Mouse (Mus musculus) pancreas, adult 10 weeks (tissue): ENCODE data around the gene Rhbdf1. TPM values are rescaled to one million over a fixed set of nuclear protein-coding genes. Genes with fewer than 3 reads are reported as not detected.

Source experiments
- polyA plus RNA-seq: library from polyadenylated mRNA; stranded (reverse); fragments of 350-450 nt; fragmentation: Illumina TruSeq; extraction: RNeasy Lipid Tissue Mini Kit (QIAGEN cat#74804); gene quantifications from one replicate; pipeline ENCODE4 v1.2.3, GENCODE M21; 2015; ENCODE audit warnings: low read depth, low replicate concordance; ENCODE audit not compliant: insufficient read depth

The Rhbdf1 gene
- polyA plus RNA-seq = 21.8 TPM

GRCm38 (mm10) chr11:32221951-32222409 lies at the start of gene Rhbdf1:
Gene Rhbdf1 (minus strand): TSS chr11:32222300.

GRCm38 (mm10) chr11:32267188-32267884 lies 45.2 kb upstream of the Rhbdf1 start, which contains the start of gene Nprl3:
Gene Nprl3 (minus strand): TSS chr11:32267707.

GRCm38 (mm10) chr11:32226124-32226871 lies 4.2 kb upstream of the Rhbdf1 start, which contains the start of gene Mpg:
Gene Mpg (plus strand): TSS chr11:32226505.

GRCm38 (mm10) chr11:32205058-32205873 lies 16.8 kb downstream of the Rhbdf1 start, which contains the start of gene Snrnp25:
Gene Snrnp25 (plus strand): TSS chr11:32205415.

GRCm38 (mm10) chr11:32200075-32200601 lies 22.0 kb downstream of the Rhbdf1 start, which contains the start of gene Il9r:
Gene Il9r (minus strand): TSS chr11:32200279.

Other genes starting within 250 kb of the Rhbdf1 start
- gene Nsg2, start 221.8 kb downstream of the Rhbdf1 start, polyA plus RNA-seq = 1.6 TPM
- gene Il9r, start 22.0 kb downstream of the Rhbdf1 start, polyA plus RNA-seq = not detected
- gene Snrnp25, start 16.9 kb downstream of the Rhbdf1 start, polyA plus RNA-seq = 2.9 TPM
- gene Mpg, start 4.2 kb upstream of the Rhbdf1 start, polyA plus RNA-seq = 7.2 TPM
- gene Nprl3, start 45.4 kb upstream of the Rhbdf1 start, polyA plus RNA-seq = 15.8 TPM
- not detected for gene Hba-x, start 54.1 kb upstream of the Rhbdf1 start, polyA plus RNA-seq
- gene Hba-a1, start 61.2 kb upstream of the Rhbdf1 start, polyA plus RNA-seq = 1,664 TPM
- gene Hbq1b, start 64.7 kb upstream of the Rhbdf1 start, polyA plus RNA-seq = not detected
- 1,706 TPM for gene Hba-a2, start 74.2 kb upstream of the Rhbdf1 start, polyA plus RNA-seq
- gene Hbq1a, start 77.8 kb upstream of the Rhbdf1 start, polyA plus RNA-seq = not detected
- 2.8 TPM for gene Sh3pxd2b, start 125.5 kb upstream of the Rhbdf1 start, polyA plus RNA-seq
- 2.9 TPM for gene Ubtd2, start 233.1 kb upstream of the Rhbdf1 start, polyA plus RNA-seq